Mouse (Mus musculus): ENCODE results near the gene Mmaa.

Mmaa gene

GRCm38 (mm10) chr8:79222752-79223141 lies 72.0 kb downstream of the Mmaa start:
- DNase-seq (ENCODE audit: low spot score in 2 of 2) = no peak

GRCm38 (mm10) chr8:79222106-79222751 lies 72.5 kb downstream of the Mmaa start:
- DNase-seq (ENCODE audit: low spot score in 2 of 2) = no peak
